Mouse (Mus musculus) T-helper 1 cell (primary cell): ENCODE results near the gene Tubb5.
"Not testable (repeated sequence)": the region's sequence is repeated elsewhere in the genome, so short reads cannot be mapped to it uniquely, and the experiment has no call there.

ENCODE experiments used
- in situ Hi-C: fragments of 300-600 bp; cut with MboI, MseI; formaldehyde crosslinking; loops from one replicate; pipeline ENCODE4 v1.15.1; 2025; ENCODE audit warnings: high pct_unique_total_duplicates

Gene Tubb5

GRCm38 (mm10) chr17:35861198-35861857 is 23.2 kb upstream of the Tubb5 start, which contains the start of gene Nrm:
TSS of gene Nrm (plus strand) at chr17:35861318.
- in situ Hi-C loops, result loop anchor here (25.0 kb wide), 1 partner anchor 1674 kb away; the partner anchor contains the start of genes Psmb8, Psmb9 and Tap1

- in situ Hi-C loops, result loop anchor here (25.0 kb wide), 1 partner anchor 1674 kb away; the partner anchor contains the start of genes Psmb8, Psmb9 and Tap1
These were observed 22.7 kb upstream of the Tubb5 start for GRCm38 (mm10) chr17:35860831-35861197.

- in situ Hi-C loops, result loop anchor here (25.0 kb wide), 1 partner anchor 1673 kb away; the partner anchor contains the start of genes Psmb8, Psmb9 and Tap1
These were observed 21.7 kb upstream of the Tubb5 start for GRCm38 (mm10) chr17:35859835-35860234.

GRCm38 (mm10) chr17:35859371-35859770 is 21.3 kb upstream of the Tubb5 start:
- in situ Hi-C loops, result loop anchor here (25.0 kb wide), 1 partner anchor 1672 kb away; the partner anchor contains the start of genes Psmb8, Psmb9 and Tap1

GRCm38 (mm10) chr17:35850974-35851373 is 12.9 kb upstream of the Tubb5 start:
- in situ Hi-C loops, result loop anchor here (25.0 kb wide), 1 partner anchor 1664 kb away; the partner anchor contains the start of genes Psmb8, Psmb9 and Tap1

GRCm38 (mm10) chr17:35848112-35848511 is 10.0 kb upstream of the Tubb5 start:
- in situ Hi-C loops, result no loop called here

GRCm38 (mm10) chr17:35843514-35843913 is 5.4 kb upstream of the Tubb5 start:
- in situ Hi-C loops, result no loop called here

GRCm38 (mm10) chr17:35842006-35842405 is 3.9 kb upstream of the Tubb5 start:
- in situ Hi-C loops, result no loop called here

GRCm38 (mm10) chr17:35841076-35841950 is 3.2 kb upstream of the Tubb5 start, which contains the start of gene Mdc1:
TSS of gene Mdc1 (plus strand) at chr17:35841515.
- in situ Hi-C loops, result no loop called here

- in situ Hi-C loops, result no loop called here
These were observed 2.5 kb upstream of the Tubb5 start for GRCm38 (mm10) chr17:35840561-35840960.

- in situ Hi-C loops, result not testable (repeated sequence)
These were observed 896 bp upstream of the Tubb5 start for GRCm38 (mm10) chr17:35839002-35839401.

- in situ Hi-C loops, result no loop called here
These were observed 464 bp upstream of the Tubb5 start for GRCm38 (mm10) chr17:35838570-35838969.

- in situ Hi-C loops, result no loop called here
These were observed 619 bp downstream of the Tubb5 start for GRCm38 (mm10) chr17:35837487-35837886.

- in situ Hi-C loops, result no loop called here
These were observed 1.1 kb downstream of the Tubb5 start for GRCm38 (mm10) chr17:35836991-35837422.

GRCm38 (mm10) chr17:35836178-35836965 is 1.7 kb downstream of the Tubb5 start:
- in situ Hi-C loops, result no loop called here

- in situ Hi-C loops, result no loop called here
These were observed 2.5 kb downstream of the Tubb5 start for GRCm38 (mm10) chr17:35835424-35836140.

- in situ Hi-C loops, result no loop called here
These were observed 3.2 kb downstream of the Tubb5 start for GRCm38 (mm10) chr17:35834696-35835422.

- in situ Hi-C loops, result no loop called here
These were observed 4.2 kb downstream of the Tubb5 start for GRCm38 (mm10) chr17:35833894-35834293.

GRCm38 (mm10) chr17:35833239-35833751 is 4.8 kb downstream of the Tubb5 start:
- in situ Hi-C loops, result no loop called here
